Mouse (Mus musculus) ZHBTc4 (cell line): ENCODE measurements around the gene Pigl.

ENCODE experiments used
- DNase-seq: peaks from one replicate; pipeline ENCODE4 v3.0.0-alpha.2; 2011; ENCODE audit warnings: low read depth, low spot score

The Pigl gene

DNA sequence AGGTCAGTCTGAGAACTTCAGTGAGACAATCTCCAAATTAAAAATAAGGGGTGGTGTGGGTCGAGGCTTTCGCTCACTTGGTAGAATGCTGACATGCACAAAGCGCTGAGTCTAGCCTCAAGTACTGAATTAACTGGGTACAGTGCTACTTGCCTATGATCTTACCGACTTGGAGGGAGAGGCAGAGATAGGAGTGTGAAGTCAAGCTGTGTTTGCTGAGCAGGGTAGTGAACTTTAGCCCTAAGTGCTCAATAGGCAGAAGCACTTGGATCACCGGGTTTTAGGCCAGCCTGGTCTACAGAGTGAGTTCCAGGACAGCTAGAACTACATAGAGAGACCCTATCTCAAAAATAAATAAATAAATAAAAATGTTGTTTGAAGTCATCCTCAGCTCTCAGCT lies 98.9 kb downstream of the Pigl start:
- DNase-seq = no peak

DNA sequence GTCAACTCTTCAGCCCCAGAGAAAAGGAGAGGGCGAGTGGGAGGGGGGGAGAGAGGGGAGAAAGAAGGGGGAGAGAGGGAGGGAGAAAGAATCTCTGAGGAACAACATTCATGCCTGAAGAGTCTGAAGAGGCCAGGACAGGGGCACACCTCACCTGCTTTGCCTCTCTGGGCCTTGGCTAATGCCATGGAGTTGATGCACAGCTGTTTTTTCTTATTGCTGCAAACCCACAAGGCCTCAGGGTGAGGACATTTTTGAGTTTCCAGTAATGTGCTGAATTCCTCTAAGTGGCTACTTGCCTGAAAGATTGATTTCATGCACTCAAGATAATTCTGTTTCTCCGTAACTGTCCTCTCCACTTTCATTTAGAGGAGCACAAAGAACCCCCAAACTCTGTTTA lies 99.9 kb downstream of the Pigl start:
- no peak for DNase-seq

DNA sequence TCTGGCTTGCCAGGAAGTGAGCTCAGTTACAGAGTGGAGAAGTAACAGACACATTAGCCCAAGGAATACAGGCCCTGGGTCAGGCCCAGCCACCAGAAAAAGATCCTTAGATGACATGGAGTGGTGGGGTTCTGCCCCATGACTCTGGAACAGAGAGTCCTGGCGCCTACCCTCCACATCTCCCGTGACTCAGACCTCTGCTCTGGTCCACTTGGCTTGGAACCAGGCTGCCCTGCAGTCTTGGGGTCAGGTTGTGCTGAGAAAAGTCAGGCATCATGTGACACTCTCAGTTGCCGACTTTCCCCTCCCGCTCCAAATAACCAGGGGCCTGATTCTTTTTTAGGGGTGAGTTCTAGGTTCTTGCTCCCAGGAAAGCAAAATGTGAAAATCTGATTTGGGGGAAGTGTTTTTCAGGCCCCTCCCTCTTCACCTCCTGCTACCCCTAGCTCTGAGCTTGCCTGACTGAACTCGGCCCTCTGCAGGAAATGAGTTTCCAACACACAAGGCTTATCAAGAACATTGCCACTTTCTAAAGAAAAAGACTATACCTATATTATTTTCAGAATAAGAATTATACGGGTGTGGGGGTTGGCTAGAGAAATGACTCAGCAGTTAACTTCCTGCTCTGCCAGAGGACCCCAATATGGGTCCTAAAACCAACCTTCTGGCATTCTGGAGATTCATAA lies 100.8 kb downstream of the Pigl start:
- no peak for DNase-seq

DNA sequence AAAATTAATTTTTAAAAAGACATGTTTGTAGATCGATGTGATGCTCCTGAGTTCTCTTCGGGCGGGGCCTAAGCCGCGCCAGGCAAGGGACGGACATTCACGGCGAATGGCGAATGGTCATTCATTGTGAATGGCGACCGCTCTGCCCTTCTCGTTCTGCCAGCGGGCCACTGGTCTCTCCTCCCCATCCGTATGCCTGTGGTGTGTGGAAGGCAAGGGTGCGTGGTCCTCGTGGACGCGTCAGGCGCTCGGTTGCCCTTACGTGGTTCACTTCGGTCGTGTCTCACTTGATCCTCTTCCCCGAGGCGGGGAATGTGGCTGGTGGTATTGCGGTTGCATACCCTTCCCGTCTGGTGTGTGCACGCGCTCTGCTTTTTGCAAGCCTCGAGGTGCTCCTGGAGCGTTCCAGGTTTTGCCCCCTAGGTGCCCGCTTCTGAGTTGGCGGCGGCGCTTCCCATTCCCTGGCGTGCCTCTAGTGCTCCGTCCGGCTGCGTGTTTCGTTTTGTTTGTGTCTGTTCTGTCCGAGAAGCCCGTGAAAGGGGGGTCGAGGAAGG lies 102.3 kb downstream of the Pigl start:
- DNase-seq = peak; percentile 67

DNA sequence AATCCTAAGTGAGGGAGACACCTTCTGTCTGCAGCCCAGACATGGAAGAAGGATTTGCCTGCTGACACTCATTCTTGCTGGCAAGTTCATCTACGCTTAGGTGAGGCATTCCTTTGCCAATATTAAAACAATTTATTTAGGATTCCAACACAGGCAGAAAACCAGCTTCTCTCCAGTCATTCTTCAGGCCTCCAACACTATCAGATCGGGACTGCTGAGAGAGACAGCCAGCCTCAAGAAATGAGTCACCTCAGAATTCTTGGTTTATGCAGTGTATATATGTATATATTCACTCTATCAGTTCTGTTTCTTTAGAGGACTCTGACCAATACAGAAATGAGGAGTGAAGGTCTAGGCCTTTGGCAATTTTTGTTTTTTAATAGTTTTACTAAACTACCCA lies 105.3 kb downstream of the Pigl start:
- DNase-seq = no peak
